ENCODE assay signal across 26 mouse cellular contexts in the genomic region with DNA sequence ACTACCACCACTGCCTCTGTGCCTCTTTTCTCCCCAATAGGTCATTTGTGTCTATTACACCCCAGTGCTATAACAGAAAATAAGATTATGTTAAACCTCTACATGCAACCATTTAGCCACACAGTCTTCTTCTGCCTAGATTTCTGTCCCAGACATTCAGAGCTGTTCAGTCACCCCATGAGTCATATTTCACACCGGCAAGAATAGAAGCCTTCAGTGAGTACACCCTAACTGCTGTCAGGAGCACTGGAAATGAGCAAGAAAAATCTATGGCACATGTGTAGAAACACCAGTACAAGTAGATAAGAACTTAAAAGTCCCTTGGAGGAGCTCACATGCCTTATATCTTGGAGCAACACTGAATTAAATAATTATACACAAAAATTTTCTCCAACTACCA.
"Had no signal": no experiment of that assay in that cellular context is flagged by ENCODE, and none has a peak within 500 bp of the region (broad histone marks: within the 10 kb centered on the region; RNA-seq: fewer than 3 reads in every experiment).

No protein-coding gene starts in this region.

- H3K4me3 ChIP-seq: heart, adult 2 months; heart, embryonic 12.5 days; hindbrain, embryonic 10.5 days; hindbrain, embryonic 12.5 days; intestine, embryonic 15.5 days; limb, embryonic 13.5 days; limb, embryonic 15.5 days; liver, embryonic 12.5 days had no signal

- H3K4me2 ChIP-seq: heart, embryonic 12.5 days; hindbrain, embryonic 12.5 days; hindbrain, embryonic 14.5 days; intestine, embryonic 15.5 days; limb, embryonic 13.5 days; limb, embryonic 15.5 days; liver, embryonic 12.5 days had no signal

- ATAC-seq: forebrain, postnatal 0 days; hindbrain, embryonic 16.5 days; inflammation-experienced regulatory T-cells, adult 6 months; intestine, embryonic 15.5 days; intestine, postnatal 0 days; liver, embryonic 12.5 days had no signal

- H3K27me3 ChIP-seq: heart, embryonic 12.5 days; hindbrain, embryonic 12.5 days; intestine, embryonic 15.5 days; limb, embryonic 13.5 days; limb, embryonic 15.5 days; liver, embryonic 12.5 days had no signal

- H3K9me3 ChIP-seq: heart, embryonic 12.5 days; hindbrain, embryonic 10.5 days; hindbrain, embryonic 12.5 days; intestine, embryonic 15.5 days; limb, embryonic 13.5 days; limb, embryonic 15.5 days; liver, embryonic 12.5 days had no signal

- H3K27ac ChIP-seq: heart, adult 2 months; hindbrain, embryonic 10.5 days; hindbrain, embryonic 12.5 days; hindbrain, embryonic 14.5 days; intestine, embryonic 15.5 days; kidney, postnatal 0 days; limb, embryonic 13.5 days; limb, embryonic 15.5 days; liver, embryonic 12.5 days; liver, embryonic 14.5 days had no signal

- H3K36me3 ChIP-seq: heart, embryonic 12.5 days; hindbrain, embryonic 10.5 days; hindbrain, embryonic 12.5 days; intestine, embryonic 15.5 days; limb, embryonic 13.5 days; limb, embryonic 15.5 days; liver, embryonic 12.5 days had no signal

- H3K9ac ChIP-seq: forebrain, postnatal 0 days; heart, embryonic 12.5 days; hindbrain, embryonic 12.5 days; hindbrain, embryonic 14.5 days; intestine, embryonic 15.5 days; limb, embryonic 13.5 days; limb, embryonic 15.5 days; liver, embryonic 12.5 days; liver, embryonic 14.5 days had no signal

- DNase-seq: forebrain, postnatal 0 days; gastrocnemius, postnatal 14 days; gastrocnemius, postnatal 36 days; heart, adult 11 months; heart, adult 2 months; heart, postnatal 10 days; heart, postnatal 4 days; kidney, adult 18-20 months; kidney, adult 8-10 months; kidney, postnatal 14 days; kidney, postnatal 36 days; layer of hippocampus, adult 9-11 months; layer of hippocampus, postnatal 36 days had no signal

- H3K4me1 ChIP-seq: heart, embryonic 12.5 days; hindbrain, embryonic 10.5 days; hindbrain, embryonic 12.5 days; intestine, embryonic 15.5 days; limb, embryonic 13.5 days; limb, embryonic 15.5 days; liver, embryonic 12.5 days had no signal
